Mouse (Mus musculus) lung, postnatal 36 days (tissue): Measurements from ENCODE around the gene Psma7.

Source experiments
- DNase-seq: peaks from one replicate; pipeline ENCODE4 v3.0.0; 2022; ENCODE audit warnings: mixed read lengths

The Psma7 gene

GRCm38 (mm10) chr2:180042256-180042857 lies at the start of gene Psma7, which contains the start of gene Ss18l1:
Gene Psma7, minus strand, starts transcription at chr2:180042433.
Gene Ss18l1, plus strand, starts transcription at chr2:180042509.
- DNase-seq: peak; percentile 92

- DNase-seq: no peak
Observed at GRCm38 (mm10) chr2:180090285-180090684, 48.1 kb upstream of the Psma7 start.

- no peak for DNase-seq
Observed at GRCm38 (mm10) chr2:180087472-180087871, 45.2 kb upstream of the Psma7 start.

DNA sequence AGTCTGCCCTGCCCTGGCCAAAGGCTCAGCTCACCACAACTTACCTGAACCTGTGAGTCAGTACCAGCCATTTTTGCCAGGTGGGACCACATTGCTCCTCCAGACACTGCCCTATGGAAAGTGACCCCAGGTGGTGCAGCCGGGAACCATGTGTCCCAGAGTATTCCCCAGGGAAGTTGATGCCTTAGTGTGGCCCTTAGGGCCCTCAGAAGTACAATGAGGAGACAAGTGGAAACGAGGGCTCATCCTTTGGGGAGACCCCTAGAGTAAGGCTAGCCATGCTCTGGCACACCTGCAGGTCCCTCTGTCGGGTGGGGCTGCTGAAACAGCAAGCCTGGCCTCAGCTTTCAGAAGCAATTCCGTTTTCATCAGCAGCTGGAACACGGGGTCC lies 44.4 kb upstream of the Psma7 start:
- DNase-seq: no peak

DNA sequence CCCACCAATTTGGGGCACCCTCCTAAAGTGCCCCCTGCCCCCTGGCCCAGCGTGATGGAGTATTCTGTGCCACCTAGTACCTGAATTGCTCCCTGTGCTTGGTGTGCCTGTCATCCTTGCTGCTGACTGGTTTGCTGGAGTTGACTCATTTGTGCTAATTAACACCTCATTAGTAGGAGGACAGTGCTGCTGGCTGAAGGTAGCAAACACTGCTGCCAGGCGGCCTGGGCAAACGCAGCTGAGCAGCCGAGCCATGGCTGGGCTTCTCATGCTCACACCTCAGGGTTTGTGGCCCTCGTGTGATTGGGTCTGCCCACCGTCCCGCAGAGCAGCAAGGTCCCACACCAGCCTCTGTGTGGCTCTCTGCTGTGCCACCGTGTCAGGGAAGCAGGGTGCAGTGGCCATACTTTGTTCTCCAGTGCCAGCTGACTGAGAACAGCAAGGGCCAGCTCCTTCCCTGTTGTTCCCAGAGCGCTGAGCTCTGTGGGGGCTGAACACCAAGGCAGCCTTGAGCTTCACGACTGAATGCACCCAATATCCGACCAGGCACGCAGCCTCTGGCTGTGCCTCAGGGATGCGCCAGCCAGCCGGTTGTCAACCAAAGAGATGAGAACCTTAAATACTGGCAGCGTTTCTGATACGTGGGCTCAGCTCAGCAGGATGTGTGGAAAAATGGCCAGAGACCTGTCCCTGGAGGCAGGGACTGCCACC lies 43.8 kb upstream of the Psma7 start:
- DNase-seq: no peak

GRCm38 (mm10) chr2:180084565-180084964 lies 42.3 kb upstream of the Psma7 start:
- DNase-seq: no peak

- no peak for DNase-seq
Observed at GRCm38 (mm10) chr2:180083063-180083462, 40.8 kb upstream of the Psma7 start.

GRCm38 (mm10) chr2:180080680-180081079 lies 38.4 kb upstream of the Psma7 start:
- DNase-seq: peak; percentile 64

DNA sequence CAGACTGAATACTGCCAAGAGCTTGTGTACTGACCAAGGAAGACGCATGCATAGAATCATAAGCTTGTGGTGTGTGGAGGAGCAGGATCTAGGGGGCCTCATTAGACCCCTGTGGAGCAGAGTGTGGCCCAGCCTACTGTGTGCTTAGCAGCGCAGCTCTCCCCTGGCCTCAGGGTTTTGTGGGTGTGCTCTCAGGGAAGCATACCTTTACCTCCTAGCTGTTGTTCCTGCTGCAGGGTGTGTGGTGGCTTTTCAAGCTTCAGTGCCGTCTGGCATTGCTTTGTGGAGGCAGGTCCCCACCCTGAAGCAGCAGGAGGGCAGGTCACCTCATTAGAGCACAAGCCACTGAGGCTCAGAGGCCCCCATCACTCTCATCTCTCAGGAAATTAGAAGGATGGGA lies 35.4 kb upstream of the Psma7 start:
- no peak for DNase-seq

DNA sequence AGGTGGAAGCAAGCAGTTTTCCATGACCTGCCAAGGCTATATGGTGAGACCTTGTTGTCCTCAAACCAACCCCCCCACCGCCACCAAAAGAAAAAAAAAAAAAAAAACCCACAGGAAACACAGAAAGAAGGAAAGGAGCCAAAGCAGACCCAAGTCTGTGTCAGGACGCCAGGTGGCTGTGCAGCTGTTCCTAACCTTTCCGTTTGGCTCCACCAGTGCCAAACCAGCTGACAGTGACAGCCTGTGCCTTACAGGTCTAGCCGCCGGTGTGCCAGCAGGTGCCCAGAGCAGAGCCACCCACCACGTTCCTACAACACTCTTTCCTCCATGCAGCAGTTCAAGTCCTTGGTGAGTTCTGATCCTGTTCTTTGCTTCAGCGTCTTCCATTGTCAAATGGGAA lies 30.7 kb upstream of the Psma7 start:
- no peak for DNase-seq

- no peak for DNase-seq
Observed at GRCm38 (mm10) chr2:180071671-180072070, 29.4 kb upstream of the Psma7 start.

GRCm38 (mm10) chr2:180070481-180071453 lies 28.5 kb upstream of the Psma7 start, which contains the start of gene Mtg2:
Gene Mtg2, plus strand, starts transcription at chr2:180070588.
- DNase-seq: peak; percentile 96

- DNase-seq: no peak
Observed at GRCm38 (mm10) chr2:180069770-180070480, 27.7 kb upstream of the Psma7 start.

GRCm38 (mm10) chr2:180063338-180064131 lies 21.3 kb upstream of the Psma7 start:
- DNase-seq: no peak

GRCm38 (mm10) chr2:180053001-180053400 lies 10.8 kb upstream of the Psma7 start:
- no peak for DNase-seq

DNA sequence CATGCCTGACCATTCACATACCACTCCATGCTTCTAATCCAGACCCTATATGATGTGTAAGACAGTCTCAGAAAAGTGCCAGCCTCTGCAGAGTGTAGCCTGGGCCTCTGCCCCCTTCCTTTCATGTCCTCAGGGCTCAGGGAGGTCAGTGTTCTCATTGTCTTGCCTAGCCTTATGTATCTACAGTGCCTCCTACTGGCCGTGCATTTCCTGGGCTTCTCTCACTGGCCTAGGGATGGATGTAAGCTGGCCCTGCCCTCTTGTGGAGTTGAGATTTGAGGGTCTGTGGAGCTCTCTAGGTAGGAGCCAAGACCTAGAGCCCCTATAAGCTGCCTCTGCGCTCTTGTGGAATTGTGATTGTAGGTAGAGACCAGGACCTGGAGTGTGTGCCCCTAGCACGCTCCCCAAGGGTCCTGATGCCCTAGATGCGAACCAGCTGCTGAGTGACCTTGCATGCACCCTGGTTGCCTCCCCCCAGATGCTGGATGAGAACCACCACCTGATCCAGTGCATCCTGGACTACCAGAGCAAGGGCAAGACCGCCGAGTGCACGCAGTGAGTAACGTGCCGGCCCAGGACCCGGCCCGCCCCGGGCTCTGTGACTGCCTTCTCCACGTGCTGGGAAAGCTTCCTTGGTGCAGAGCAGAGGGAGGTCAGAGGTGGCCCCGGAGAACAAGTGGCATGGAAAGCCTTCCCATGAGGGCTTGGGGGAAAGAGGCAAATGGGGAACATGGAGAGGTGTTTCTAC lies 9.9 kb upstream of the Psma7 start:
- peak; percentile 64 for DNase-seq

GRCm38 (mm10) chr2:180050986-180051385 lies 8.8 kb upstream of the Psma7 start:
- DNase-seq: peak; percentile 91

DNA sequence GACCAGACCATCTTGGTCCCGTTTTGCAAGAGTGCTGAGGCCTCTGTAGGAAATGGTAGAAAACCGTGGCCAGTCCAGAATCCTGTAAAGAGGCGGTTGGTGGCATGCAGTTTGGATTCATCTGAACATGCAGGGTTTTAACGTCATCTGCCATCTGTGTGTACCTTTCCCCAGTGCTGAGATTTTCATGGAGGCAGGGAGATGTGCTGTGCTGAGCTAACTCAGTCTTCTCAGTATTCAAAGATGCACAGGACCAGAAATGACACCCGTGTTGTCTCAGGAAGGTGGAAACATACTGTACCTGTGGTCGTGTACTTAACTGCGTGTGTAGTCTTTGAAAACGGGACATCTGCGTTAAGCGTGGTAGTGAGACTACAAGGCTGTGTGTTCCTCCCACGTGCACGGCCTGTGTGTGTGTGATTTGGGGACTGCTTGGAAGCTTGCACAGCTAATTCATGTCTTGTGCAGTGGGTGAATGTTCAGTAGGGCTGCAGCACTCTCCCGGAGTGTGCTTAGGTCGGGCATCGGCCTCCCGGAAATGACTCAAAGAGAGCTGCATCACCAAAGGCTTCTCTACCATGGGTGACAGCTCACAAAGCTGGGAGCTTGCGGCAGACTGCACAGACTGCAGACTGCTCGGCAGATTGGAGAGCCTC lies 5.9 kb upstream of the Psma7 start:
- no peak for DNase-seq

GRCm38 (mm10) chr2:180047580-180047979 lies 5.3 kb upstream of the Psma7 start:
- DNase-seq: peak; percentile 59

DNA sequence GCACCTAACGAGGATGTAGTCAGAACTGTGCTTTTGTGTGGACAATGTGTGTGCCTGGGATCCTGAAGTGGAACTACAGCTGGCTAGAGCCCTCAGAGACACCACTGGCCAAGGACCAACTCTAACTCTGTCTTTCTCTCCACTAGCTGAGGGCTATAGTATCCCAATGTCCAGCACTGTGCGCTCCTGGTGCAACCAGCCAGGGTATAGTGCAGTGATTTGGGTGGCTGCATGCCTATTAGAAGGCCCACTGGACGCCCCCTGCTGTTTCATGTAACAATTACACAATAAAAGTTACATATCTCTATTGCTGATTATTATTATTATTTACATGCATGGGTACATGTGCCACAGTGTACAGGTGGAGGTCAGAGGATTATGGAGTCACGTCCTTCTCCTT lies 3.0 kb upstream of the Psma7 start:
- peak; percentile 88 for DNase-seq
